Mouse (Mus musculus) testis, postnatal 14 days (tissue): ENCODE measurements at regions not wholly inside any gene's neighbourhood (a gene's known extent, or its start where the extent isn't known, plus 50 kb on each side); places are given as distances from the start of the nearest gene placed in this dataset.

Experiments
- DNase-seq: peaks from one replicate; pipeline ENCODE4 v3.0.0; 2021; ENCODE audit warnings: low spot score

- no peak for DNase-seq
Observed at GRCm38 (mm10) chr17:45889051-45889450, 143.1 kb downstream of the Vegfa start.

- DNase-seq, result no peak
Observed at GRCm38 (mm10) chr17:45886420-45887049, 145.6 kb downstream of the Vegfa start.

GRCm38 (mm10) chr17:45885461-45886336 lies 146.5 kb downstream of the Vegfa start:
- DNase-seq, result no peak

DNA sequence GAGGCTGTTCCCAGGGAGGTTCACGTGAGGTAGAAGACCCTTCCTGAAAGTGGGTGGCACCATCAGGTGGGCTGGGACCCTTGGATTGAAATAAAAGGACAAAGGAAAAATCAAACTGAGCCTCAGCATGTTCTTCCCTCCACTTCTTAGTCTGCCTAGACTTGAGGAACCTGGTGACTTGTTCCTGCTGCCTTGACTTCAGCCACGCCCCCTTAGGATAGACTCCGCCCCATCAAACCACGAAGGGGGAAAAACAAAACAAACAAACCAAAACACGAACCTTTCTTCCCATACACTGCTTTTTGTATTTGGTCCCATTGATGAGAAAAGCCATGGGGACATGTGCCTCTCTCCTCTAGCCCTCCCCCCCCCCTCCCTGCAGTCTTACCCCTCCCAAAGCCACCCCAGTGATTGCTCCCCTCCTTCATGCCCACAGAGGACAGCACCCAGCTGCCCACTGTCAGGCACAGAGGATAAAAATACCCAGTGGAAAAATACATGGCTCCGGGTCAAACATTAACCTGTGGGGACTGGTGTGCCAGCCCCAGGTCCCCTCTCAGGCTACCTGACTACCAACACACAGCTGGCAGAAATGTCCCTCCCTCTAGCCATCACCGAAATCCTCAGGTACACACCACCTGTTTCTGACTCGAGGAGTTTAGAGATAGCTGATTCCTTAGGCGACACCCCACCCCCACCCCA lies 148.0 kb downstream of the Vegfa start:
- no peak for DNase-seq

GRCm38 (mm10) chr17:45882682-45883081 lies 149.0 kb upstream of the 1600014C23Rik start:
- DNase-seq, result no peak

GRCm38 (mm10) chr17:45881284-45881683 lies 147.6 kb upstream of the 1600014C23Rik start:
- DNase-seq, result no peak

- no peak for DNase-seq
Observed at GRCm38 (mm10) chr17:45880761-45881160, 147.1 kb upstream of the 1600014C23Rik start.

- DNase-seq, result no peak
Observed at GRCm38 (mm10) chr17:45879478-45880250, 146.0 kb upstream of the 1600014C23Rik start.

DNA sequence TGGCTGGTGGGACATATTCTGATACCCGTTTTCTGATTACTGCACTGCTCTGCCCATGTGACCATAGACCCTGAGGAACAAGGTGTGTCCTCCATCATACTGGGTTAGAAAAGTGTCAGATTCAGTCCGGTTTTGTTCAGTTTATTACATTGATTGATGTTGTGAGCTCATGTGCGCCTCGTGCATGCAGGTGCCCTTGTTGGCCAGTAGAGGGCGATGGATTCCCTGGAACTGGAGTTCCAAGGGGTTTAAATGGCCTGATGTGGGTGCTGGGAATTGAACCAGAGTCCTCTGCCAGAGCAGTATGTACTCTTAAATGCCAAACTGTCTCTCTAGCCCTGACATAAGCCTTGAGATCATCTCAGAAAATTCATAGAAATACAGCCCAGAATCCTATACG lies 144.8 kb upstream of the 1600014C23Rik start:
- DNase-seq, result no peak

GRCm38 (mm10) chr17:45875325-45875724 lies 141.7 kb upstream of the 1600014C23Rik start:
- no peak for DNase-seq

DNA sequence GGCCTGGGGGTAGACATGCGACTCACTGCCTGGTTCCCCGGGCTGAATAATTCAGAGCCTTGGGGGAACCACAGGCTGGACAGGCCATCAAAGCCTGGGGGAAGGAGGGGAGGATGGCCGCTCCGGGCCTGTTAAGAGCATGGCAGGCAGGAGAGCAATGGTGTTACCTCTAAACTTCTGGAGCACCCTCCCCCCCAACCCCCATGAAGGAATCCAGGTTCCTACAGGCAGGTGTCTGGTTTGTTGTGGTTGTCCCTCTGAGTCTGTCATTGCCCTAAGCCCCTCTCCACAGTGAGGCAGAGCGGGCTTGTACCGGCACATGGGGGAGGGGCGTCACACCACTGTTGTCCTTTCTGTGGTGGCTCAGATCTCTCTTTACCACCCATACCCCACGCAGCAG lies 140.4 kb upstream of the 1600014C23Rik start:
- DNase-seq, result no peak

DNA sequence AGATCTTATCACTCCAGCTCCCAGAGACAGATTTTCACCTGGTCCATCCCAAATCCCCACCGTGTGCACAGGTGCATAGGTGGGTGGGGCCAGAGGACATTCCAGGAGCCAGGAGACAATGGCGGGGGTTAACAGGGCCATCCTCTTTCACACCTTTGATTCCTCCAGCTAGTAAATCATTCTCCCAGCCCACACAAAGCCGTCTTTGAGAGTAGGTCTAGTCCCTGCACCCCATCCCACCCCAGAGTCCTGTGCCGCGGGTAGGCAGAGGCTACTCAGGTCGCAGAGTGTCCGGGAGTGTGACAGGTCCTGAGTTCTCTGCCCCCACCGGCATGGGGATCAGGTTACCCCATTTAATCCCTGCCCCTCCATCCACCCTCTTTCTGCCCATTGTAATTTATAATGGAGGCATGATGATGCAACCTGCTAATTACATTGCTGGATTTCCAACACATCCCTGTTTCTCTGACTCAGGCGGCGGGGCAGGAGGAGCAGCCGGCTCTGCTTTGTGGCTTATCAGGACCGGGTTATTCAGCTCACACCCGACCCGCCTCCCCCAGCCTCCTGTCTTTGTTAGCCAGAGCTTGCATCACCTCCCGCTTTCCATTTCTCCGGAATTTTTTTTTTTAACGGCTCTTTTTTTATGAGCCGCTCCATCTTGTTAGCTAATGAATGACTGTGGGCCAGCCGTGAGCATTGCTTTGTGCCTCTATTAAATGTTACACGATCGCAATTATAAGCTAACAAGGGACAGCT lies 139.7 kb upstream of the 1600014C23Rik start:
- no peak for DNase-seq

DNA sequence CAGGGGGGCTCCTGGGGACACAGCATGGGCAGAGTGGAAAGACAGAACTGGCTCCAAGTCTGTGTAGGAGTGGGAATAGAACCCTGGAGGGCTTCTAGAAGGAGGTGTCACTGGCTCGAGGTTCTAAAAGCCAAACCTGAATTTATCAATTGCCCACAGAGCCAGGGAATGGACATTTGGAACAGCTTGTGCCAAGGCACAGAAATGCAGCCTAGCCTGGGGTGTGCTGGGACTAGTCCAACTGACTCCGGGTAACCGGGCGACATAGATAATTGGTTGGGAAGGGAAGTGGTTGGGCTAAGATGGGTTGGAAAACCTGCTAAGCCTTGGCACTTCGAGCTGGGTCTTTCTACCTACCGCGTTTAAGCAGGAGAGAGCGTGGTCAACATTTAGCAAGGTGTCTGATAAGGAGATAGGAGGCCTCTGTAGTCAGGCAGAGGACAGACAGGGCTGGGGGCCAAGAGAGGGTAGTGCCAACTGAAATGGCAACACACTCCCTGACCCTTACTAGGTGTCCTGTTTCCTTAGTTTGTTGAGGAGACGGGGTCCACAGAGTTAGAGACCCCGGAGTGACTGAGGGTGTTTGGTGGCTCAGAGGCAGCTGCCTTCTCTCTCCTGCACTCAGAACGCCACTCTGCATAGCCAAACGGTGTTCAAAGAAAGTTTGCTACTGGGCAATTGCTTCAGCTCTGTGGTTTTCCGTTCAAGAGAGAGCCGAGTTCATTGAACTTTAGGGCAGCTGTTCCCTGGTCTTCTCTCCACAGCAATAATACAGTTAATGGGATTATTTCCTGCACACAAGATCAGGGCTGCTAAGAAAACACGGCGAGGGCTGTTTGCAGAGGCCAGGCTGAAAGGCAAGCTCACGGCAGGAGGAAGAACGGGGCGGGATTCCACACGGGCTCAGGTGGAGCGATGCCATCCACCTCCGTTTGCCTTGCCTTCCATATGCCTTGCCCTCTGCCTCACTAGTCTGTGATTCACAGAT lies 138.3 kb upstream of the 1600014C23Rik start:
- no peak for DNase-seq

DNA sequence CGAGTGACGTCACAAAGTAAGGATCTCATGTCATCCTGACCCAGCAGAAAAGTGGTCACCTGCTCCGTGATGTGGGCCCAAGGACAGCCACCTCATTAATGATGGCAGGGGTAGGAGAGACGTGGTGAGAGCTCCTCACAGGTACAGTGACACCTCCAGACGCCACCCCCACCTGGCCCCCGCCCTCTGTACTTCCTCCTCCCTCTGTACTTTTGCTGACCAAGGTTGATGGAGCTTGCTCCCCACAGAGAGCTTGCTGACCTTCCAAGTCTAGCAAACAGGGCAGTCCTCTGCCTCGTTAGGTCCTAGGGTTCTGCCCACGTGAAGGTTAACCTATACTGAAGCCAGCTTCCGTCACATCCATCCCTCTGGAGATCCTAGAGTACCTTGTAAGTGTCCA lies 137.4 kb upstream of the 1600014C23Rik start:
- no peak for DNase-seq

DNA sequence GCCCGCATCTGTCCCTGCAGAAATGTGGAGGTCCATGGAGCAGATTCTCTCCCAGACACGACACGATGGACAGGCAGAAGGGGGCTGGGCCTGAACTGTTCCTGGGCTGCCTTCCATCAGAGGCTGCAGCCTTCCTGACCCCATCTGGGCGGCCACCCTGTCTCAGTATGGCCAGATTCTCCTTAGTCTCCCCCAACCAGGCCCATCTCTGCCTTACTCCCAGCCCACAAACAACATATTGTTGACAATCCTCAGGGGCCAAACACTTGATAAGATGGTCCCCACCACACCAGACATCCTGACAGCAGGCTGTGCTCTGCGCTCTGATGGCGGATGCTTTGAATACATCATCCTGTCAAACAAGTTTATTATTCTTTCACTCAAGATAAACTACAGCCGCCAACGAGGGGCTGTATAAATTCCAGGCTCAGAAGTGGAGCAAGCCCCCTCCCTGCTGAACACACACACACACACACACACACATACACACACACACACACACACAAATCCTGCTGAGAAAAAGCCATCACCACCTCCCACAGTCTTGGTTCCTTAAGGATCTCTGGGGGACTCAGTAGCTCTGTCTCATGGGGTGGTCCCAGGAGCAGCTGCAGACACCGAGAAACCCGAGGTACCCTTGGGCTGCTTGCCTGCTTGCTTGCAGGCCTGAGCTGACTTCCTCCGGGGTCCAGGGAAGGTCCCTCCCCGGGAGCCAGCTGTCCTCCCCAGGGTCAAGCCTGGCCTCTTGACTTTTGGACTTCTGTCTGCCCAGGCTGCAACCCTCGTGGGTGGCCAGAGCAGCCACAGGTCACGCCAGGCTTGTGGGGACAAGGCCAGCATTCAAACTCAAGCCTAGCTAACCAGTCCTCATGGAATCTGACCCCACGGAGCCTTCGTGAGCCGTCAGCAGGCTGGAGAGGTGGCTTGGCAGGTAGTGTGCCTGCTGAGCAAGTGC lies 135.6 kb upstream of the 1600014C23Rik start:
- no peak for DNase-seq

- no peak for DNase-seq
Observed at GRCm38 (mm10) chr17:45868539-45868938, 134.9 kb upstream of the 1600014C23Rik start.

DNA sequence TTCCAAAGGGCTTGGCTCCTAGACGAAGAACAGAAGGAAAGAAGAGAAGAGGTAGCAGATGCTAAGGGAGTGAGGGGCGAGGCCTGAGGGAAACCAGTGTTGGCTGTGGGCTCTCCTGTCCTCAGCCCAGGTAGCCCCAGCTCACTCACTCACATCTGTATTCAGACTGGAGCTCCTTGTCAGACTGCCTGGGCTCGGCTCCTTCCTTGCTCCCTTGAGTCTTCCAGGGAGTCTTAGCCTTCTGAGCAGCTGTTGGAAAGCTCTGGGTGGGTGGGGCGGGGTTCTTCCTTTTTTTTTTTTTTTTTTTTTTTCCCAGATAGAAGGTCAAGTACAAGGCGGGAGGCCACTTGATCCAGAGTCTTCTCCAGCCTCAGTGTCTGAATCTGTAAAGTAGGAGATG lies 134.1 kb upstream of the 1600014C23Rik start:
- no peak for DNase-seq

- no peak for DNase-seq
Observed at GRCm38 (mm10) chr17:45866876-45867652, 133.4 kb upstream of the 1600014C23Rik start.
